Mouse (Mus musculus) right cerebral cortex, adult 18-20 months (tissue): ENCODE data around the gene Whamm.

Experiments used
- DNase-seq: peaks from one replicate; pipeline ENCODE4 v3.0.0; 2022; ENCODE audit warnings: mixed read lengths

Whamm gene

GRCm38 (mm10) chr7:81571108-81571940, at the start of gene Whamm:
Gene Whamm (plus strand): TSS chr7:81571266.
- DNase-seq = peak; percentile 95

GRCm38 (mm10) chr7:81523008-81523662, 47.9 kb upstream of the Whamm start:
- peak; percentile 94 for DNase-seq

- no peak for DNase-seq
Observed at GRCm38 (mm10) chr7:81523663-81524017, 47.4 kb upstream of the Whamm start.

- DNase-seq = no peak
Observed at GRCm38 (mm10) chr7:81528918-81529317, 42.1 kb upstream of the Whamm start.

GRCm38 (mm10) chr7:81531462-81531861, 39.6 kb upstream of the Whamm start:
- DNase-seq = no peak

- no peak for DNase-seq
Observed at GRCm38 (mm10) chr7:81536478-81536877, 34.6 kb upstream of the Whamm start.

- DNase-seq = no peak
Observed at GRCm38 (mm10) chr7:81538070-81538675, 32.9 kb upstream of the Whamm start.

GRCm38 (mm10) chr7:81539565-81539964, 31.5 kb upstream of the Whamm start:
- no peak for DNase-seq

GRCm38 (mm10) chr7:81540999-81541398, 30.1 kb upstream of the Whamm start:
- no peak for DNase-seq

- DNase-seq = peak; percentile 83
Observed at GRCm38 (mm10) chr7:81541924-81542524, 29.0 kb upstream of the Whamm start.

- DNase-seq = no peak
Observed at GRCm38 (mm10) chr7:81542934-81543333, 28.1 kb upstream of the Whamm start.

GRCm38 (mm10) chr7:81548864-81549263, 22.2 kb upstream of the Whamm start:
- DNase-seq = no peak

GRCm38 (mm10) chr7:81553589-81553988, 17.5 kb upstream of the Whamm start:
- no peak for DNase-seq

GRCm38 (mm10) chr7:81554369-81554768, 16.7 kb upstream of the Whamm start:
- no peak for DNase-seq

- DNase-seq = no peak
Observed at GRCm38 (mm10) chr7:81556839-81557238, 14.2 kb upstream of the Whamm start.

- no peak for DNase-seq
Observed at GRCm38 (mm10) chr7:81557252-81557984, 13.6 kb upstream of the Whamm start.

GRCm38 (mm10) chr7:81557985-81558360, 13.1 kb upstream of the Whamm start:
- DNase-seq = no peak

- DNase-seq = no peak
Observed at GRCm38 (mm10) chr7:81559231-81559980, 11.7 kb upstream of the Whamm start.

- no peak for DNase-seq
Observed at GRCm38 (mm10) chr7:81560101-81561049, 10.7 kb upstream of the Whamm start.

GRCm38 (mm10) chr7:81561211-81561610, 9.9 kb upstream of the Whamm start:
- DNase-seq = no peak

- DNase-seq = no peak
Observed at GRCm38 (mm10) chr7:81563506-81564015, 7.5 kb upstream of the Whamm start.
